Mouse (Mus musculus) hematopoietic stem cell, adult 5-6 weeks (primary cell): ENCODE measurements at regions not wholly inside any gene's neighbourhood (a gene's known extent, or its start where the extent isn't known, plus 50 kb on each side); places are given as distances from the start of the nearest gene placed in this dataset.

Source experiments
- ATAC-seq, 2 experiments: fragments of 125-278 bp in 1 of 2; replicated peaks in 1 of 2; 2 replicates each; pipeline ENCODE4 v1.8.0; 2016 to 2017; ENCODE audit warnings: inconsistent platforms in 2 of 2, mild to moderate bottlenecking in 2 of 2, moderate number of reproducible peaks in 2 of 2, low read depth in 1 of 2, moderate TSS enrichment in 1 of 2; ENCODE audit not compliant: low FRiP score in 2 of 2, poor library complexity in 2 of 2, severe bottlenecking in 2 of 2, insufficient read depth in 1 of 2, low TSS enrichment in 1 of 2

DNA sequence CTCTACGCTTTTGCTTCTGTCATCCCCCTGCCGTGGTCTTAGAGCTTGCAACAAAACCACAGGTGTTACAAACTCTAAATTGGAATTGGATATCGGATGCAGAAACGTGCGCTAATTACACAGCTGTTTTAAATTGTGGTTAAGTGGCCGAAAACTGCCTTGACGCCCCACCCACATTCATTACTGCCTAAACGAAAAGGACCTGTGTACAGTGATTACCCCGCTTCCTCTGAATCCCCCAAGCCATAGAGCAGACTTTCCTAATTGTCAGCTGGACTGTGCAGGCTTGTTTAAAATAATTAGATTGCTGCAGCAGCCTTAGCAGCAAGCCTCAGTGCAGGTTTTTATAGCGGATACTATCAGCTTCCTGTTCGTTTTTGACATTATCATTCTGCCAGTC lies 94.7 kb downstream of the Cxxc4 start:
- ATAC-seq, result no peak

DNA sequence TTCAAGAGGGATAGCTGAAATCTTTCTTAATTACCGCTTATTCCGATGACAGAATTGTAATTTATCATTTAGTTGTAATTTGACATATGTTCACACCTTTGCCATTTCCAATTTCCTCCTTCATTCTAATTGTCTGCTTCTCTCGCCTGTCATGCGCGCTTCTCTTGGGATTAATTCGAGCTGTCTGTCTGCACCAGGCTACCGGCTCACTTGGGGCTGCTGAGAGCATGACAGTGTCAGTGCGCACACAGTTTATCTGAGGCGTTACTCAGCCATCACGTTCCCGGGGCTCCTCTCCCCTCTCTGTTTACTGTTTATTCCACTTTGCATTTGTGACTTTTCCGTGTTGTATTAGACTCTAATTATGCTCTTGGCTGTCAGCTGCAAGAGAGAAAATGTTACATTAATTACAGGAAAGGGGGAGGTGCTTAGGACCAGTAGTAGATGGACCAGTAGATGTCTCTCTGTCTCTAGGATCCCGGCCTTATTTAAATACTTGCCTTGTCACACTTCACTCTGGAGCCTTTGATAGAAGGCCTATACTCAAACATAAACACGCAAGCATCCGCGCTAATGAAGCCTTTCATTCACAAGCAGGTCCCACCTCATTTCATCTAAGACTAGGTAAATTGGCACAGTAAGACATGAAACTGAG lies 95.3 kb downstream of the Cxxc4 start:
- ATAC-seq, result no peak

DNA sequence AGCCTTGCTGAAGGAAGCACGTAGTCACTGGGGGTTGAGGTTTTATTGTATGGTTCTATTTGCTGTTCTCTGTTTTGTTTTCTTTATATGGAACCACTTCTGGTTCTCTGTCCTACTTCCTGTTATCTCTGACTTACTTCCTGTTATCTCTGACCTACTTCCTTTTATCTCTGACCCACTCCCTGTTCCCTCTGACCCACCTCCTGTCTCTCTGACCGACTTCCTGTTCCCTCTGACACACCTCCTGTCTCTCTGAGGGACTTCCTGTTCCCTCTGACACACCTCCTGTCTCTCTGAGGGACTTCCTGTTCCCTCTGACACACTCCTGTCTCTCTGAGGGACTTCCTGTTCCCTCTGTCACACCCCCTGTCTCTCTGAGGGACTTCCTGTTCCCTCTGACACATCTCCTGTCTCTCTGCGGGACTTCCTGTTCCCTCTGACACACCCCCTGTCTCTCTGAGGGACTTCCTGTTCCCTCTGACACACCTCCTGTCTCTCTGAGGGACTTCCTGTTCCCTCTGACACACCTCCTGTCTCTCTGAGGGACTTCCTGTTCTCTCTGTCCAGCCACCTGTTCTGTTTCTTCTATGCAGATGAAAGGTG lies 102.9 kb downstream of the Cxxc4 start:
- ATAC-seq, result peak; percentile 17 to 42; a peak in 2 of 4 replicates

DNA sequence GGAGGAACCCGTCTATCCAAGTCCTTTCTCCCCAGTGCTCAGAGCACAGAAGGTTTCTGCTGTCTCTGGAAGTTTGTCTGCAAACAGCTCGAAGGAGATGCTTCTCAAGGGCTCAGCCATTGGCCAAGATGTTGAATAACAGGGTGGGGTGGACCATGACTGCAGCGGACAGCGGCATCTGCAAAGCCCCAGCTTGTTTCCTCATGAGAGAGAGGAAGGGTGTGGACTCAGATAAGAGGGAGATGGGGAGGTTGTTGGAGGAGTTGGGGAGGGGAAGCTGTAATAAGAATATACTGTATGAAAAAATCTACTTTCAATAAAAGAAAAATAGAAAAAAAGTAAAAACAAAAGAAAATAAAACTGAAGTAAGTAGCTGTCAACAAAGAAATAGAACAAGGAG lies 129.7 kb downstream of the Cxxc4 start:
- peak; percentile 39 to 46; a peak in 2 of 4 replicates for ATAC-seq

DNA sequence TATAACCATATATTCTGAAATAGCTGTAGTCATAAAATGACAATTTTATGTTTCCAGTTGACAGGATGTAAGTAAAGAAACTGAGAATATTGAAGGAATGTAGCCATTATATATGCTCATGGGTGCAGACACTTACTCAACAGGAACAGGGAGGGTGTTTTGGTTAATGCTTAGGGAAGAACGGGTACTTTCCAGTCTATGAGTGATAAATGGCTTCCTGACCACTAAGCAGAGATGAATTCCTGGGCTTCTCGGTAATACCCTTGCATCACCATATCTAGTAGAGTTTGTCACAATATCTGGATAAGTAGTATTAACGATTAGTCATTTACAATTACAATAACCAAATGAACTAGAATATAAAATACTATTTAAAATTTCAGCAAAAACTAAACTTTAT lies 130.5 kb downstream of the Cxxc4 start:
- ATAC-seq, result no peak

DNA sequence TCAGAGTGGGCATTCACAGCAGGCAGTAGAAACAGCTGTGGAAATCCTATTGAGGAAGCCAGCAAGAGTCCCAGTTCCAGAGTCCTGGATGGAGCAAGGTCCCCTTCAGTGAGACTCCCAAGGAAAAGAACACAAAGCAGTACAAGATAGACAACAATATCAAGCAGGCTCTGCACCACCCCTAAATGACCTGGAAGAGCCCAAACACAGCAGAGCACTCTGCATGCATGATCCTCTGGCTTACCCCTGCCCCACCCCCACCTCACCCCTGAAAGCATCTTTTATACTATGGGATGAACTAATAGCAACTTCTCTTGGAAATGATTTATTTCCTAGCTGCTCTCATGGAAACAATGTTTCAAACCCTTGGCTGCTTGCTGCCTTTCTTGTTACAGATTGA lies 132.3 kb downstream of the Cxxc4 start:
- ATAC-seq, result no peak

DNA sequence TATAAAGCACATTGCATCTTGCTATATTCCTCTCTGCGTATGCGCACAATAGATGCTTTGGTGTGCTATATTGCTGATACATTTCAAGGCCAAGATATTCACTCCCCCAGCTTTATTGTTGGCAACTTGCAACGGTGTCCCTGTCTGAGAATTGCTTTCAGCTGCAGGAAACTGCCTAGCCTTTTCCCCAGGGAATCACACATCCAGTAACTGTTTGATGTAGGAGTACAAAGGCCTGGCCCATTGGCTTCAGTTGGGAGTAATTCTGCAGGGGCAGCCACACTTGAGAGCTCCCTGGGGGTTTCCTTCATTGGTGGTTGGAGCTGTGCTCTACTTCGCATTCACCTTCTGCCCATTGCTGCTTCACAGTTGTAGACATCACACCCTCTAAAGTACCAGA lies 132.8 kb downstream of the Cxxc4 start:
- no peak for ATAC-seq

DNA sequence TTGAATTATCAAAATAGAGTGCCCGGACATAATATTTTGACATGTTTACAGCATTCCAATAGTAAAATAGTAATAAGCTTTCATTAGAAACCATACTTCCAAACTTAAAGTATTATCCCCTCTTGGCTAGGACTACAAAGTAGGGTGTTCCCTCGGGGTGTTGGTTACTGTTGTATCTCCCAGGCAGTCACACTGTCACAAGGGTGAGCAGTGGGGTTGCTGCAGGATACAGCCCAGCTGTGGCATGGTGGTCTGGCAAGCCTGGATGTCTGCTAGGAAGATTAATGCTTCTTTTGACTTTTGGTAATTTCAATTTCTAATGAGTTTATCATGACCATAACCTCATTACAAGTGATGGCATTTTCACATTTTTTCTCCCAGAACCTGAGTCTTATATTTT lies 143.3 kb downstream of the Cxxc4 start:
- ATAC-seq, result no peak

DNA sequence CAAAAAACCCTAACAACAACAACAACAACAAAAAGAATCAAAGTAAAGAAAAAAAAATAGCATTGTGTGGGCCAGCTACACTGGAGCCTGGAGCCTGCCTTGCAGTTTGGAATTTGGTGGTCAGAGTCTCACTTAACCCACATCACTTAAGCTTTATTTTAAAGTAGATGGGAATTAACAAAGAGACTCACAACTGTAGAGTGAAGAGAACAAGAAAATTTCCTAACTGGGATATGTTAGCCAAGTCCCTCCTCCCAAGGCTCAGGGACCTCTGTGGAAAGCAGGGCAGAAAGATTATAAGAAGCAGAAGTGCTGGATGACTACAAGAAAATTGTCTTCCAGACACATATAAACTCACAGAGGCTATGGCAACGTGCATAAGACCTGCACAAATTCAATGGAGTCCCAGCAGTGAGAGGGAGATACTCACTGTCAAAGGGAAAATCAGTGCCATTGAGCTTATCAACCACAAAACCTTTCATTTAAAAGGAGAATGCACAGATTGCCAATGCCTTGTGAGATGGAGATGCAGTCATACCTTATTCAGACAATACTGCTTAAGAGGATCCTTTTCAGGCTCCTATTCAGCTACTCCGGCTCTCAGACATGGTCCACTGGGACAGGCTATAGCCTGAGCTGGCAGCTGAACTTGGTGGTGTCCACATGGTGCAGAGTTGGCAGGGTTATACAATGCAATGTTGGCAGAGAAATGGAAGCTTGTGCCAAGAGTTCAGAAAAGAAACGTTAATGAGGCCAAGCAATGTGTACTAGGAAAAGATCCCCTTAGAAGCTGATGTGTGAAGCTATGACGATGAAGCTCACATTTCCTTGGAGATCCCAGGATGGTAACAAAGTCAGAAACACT lies 154.4 kb downstream of the Cxxc4 start:
- ATAC-seq, result no peak

DNA sequence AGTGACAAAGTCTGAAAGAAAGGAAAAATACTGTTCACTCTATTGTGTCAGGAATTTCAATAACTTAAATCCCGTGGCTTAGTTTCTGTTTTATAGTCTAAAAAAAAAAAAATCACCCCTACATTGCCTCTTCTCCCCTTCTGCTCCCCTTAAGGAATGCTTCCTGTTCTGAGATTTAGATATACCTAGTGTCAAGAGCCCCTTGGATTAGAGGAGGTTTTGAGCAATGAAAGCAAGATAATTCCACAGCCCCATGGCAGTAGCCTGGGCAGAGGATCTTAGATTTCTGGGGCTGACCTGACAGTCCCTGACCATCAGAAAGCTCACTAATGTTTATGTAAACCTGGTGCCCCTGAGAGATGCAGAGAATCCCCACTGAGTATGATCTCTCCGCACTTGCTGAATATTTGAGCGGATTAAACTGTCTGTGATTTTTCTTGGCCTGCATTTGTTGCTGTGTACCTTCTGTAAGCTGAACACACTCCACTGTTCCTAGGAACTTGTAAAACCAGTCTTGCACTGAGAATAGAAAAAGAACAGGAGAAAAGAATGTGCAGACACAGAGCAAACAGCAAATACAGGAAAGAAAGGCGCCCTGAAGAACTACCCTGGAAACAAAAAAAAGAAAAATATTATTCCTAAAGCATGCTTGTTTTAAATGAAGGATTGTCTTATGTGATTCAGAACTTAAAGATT lies 164.3 kb downstream of the Cxxc4 start:
- ATAC-seq, result no peak

DNA sequence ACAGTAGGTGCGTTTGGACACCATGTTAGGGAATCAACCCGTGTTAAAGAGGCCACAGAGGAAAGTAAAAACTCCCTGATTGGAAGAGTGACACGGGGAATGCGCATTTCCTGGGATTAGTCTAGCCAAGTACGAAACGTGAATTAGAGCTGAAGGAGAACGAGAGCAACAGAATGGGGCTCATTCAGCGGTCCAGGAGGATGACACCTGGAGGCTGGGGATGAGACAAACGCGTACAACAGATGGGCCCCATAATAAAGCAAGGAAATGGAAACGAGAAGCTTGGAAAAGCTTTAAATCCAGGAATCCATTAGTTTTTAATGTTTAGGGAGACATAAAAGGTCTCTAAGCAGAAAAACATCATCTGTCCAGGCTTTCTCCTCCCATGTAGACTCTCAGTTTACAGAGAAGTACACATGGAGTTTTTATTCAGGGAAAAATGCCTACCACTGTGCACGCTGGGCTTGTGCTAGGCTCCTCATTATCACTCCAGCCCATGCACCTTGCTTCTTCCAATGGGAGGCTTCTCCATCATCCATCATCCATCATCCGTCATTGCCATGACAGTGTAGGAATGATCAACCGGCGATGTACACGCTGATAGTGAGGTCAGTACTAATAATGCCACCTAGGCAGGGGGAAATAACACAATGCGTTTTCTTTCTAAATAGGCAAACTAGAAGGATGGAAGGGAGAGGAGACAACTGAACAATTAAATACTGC lies 179.5 kb downstream of the Cxxc4 start:
- ATAC-seq, result no peak

DNA sequence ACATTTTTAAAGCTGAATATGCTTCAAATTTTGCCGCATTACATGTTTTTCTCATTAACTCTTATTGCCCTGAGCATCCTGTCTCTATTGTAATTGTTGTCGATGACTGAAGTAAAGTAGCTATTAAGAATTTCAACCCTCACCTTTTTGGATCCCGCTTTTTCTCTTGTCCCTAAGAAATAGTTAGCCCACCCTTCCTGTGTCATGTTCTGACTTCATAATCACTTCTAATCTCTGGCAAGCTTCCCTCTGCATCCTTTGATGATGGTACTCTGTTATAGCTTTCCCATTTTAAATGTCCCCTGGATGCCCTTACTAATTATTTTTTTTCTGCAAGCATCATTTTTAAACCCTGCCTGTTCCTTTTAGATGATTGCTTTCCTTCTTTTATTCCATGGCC lies 191.3 kb downstream of the Cxxc4 start:
- ATAC-seq, result no peak

DNA sequence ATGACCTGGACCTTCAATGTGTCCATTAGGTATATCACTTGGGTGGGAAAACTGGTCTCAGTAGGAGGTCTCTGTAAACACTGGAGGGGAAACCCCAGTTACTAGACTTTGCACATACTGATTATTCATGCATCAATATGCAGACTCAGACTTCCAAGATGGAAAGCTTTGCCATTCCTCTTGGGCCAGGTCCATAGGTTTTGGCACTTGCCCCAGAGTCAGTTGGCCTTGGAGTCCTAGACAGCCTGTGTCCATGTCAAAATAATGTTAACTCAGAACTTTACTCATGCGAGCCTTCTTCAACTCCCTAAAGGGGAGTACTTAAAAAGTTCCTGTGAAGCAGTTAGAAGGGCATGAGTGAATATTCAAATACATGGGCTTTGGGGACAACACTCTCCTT lies 230.3 kb downstream of the Cxxc4 start:
- no peak for ATAC-seq

DNA sequence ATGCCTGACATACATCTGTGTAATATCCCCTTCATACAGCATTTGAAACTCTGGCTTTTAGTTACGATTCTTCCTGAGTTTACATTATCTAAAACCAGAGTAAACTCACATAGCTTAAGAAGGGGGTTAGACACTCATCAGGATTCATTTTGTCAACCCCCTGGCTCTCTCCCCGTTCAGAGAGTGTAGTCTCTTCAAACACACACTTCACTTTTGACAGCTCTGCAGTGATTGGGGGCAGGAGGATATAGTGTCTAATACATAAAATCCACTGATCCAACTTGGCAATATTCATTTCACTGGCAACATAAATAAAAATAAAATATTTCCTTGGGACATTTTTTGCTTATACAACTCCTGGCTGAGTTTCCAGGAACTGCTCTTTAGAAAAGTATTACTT lies 251.0 kb downstream of the Cxxc4 start:
- no peak for ATAC-seq

DNA sequence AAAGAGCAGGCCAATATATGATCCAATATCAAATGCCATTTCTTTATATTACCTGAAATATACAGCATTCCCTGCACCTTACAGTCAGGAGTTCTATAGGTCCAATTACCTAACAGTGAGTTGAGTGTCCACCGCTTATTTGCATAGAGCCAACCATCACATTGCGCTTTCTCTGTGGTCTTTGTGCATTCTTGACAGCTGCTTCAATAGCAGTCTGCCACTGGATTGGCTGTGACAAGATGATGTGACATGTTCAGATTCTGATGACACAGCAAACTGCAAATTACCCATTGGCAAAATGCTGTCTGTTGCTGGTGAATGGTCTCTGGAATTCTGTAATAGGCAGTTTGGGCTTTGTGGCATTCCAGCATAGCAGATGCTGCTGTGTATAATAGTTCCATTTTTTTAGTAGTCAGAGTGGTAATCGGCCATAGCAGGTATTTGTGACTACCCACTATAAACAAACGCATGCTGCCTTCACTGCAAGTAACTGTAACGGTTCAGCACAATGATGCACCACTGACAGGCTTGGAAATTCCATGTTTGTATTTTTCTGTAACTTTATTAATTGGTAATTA lies 253.8 kb downstream of the Cxxc4 start:
- ATAC-seq, result no peak

DNA sequence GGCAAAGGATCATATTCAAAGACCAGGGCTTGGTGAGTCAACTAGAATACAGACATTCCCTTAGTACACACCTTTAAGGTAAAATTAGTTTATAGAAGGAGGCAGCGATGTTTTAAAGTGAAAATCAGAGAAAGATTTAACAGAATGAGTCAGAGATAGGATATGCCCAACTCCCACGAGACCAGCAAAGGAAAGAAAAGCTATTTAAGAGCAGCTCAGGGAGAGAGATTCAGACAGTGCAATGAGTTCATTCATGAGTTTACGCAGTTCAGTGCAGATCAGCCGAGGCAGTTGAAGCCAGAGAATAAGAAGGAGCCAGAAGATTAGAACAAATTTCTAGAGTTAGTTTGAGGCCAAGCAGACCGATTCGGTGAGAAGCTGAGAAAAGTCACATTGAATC lies 273.4 kb downstream of the Cxxc4 start:
- ATAC-seq, result no peak

DNA sequence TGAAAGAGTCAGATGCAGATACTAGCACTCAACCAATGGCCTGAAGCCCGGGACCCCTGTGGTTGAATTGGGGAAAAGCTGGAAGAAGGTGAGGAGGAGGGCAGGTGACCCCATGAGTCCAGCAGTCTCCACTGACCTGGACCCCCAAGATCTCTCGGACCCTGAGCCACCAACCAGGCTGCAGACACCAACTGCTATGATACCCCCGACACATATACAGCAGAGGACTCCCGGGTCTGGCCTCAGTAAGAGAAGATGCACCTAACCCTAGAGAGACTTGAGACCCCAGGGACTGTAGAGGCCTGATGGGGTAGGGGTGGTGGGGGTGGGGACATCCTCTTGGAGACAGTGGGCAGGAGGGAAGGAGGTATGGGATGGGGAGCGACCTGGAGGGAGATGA lies 289.5 kb downstream of the Cxxc4 start:
- no peak for ATAC-seq
